Mouse (Mus musculus): ENCODE measurements around the gene Eif3i.

GRCm38 (mm10) chr4:129580347-129580746, 20.1 kb downstream of the Eif3i start:
- no peak for TF ChIP-seq POLR2A (IDR thresholded peaks at IDR 0.05; ENCODE audit: borderline replicate concordance, low read depth, low read length)
- TF ChIP-seq CTCF (IDR thresholded peaks at IDR 0.05; ENCODE audit: low read depth, low read length): no peak
